Mouse (Mus musculus): ENCODE measurements at regions not wholly inside any gene's neighbourhood (a gene's known extent, or its start where the extent isn't known, plus 50 kb on each side); places are given as distances from the start of the nearest gene placed in this dataset.

- Histone ChIP-seq H3K79me2 (replicated peaks; ENCODE audit: control insufficient read depth, extremely low read depth, insufficient read depth, poor library complexity, severe bottlenecking) (no peaks in the 10 kb centered on the region), H3K9me3 (replicated peaks; ENCODE audit: low read length) (no peaks in the 10 kb centered on the region), H3K9ac (ENCODE audit: insufficient read depth, low read depth) (no peak overlapping the region), H3K27me3 (replicated peaks) (no peaks in the 10 kb centered on the region), H3K27ac (ENCODE audit: insufficient read depth, low read depth) (no peak overlapping the region), H3K4me2 (ENCODE audit: insufficient read depth, low read depth, poor library complexity, severe bottlenecking) (no peak overlapping the region), H3K36me3 (replicated peaks in 1 of 2; ENCODE audit: control insufficient read depth in 1 of 2, insufficient read depth in 1 of 2, low read length in 1 of 2) (no peaks in the 10 kb centered on the region), H3K4me1 (ENCODE audit: control insufficient read depth in 1 of 2, insufficient read depth in 2 of 2) (peaks cover 0 to 4% of the 10 kb centered on the region in 2 experiments; a peak in 2 of 4 replicates), H3K4me3 (replicated peaks in 1 of 3; ENCODE audit: low read depth in 2 of 3, low read length in 2 of 3, poor library complexity in 1 of 3) (no peak overlapping the region)
- in situ Hi-C loops (cut with MboI; ENCODE audit: low pct_ligation_motif_present, low pct_unique_long_range_greater_than_20kb, low sequenced_read_pairs) (no loop called here), dilution Hi-C loops (cut with MboI; ENCODE audit: extremely low pct_ligation_motif_present, extremely low pct_unique_long_range_greater_than_20kb, low sequenced_read_pairs) (no loop called here)
- DNase-seq (ENCODE audit: extremely low read depth) = no peak
- TF ChIP-seq JUN (IDR thresholded peaks at IDR 0.05; ENCODE audit: insufficient read depth, low read depth, low read length) (peak; percentile 81; the same call in 1 of the 2 replicates), NRF1 (IDR thresholded peaks at IDR 0.05; ENCODE audit: low read depth, low read length) (no peak), RCOR1 (conservative IDR thresholded peaks at IDR 0.05; ENCODE audit: low read depth, low read length) (no peak), IRF4 (IDR thresholded peaks at IDR 0.05; ENCODE audit: low read depth, low read length) (peak; percentile 56; the same call in 1 of the 2 replicates), JUND (conservative IDR thresholded peaks at IDR 0.05; ENCODE audit: low read depth, low read length) (peak; percentile 81), EP300 (IDR thresholded peaks at IDR 0.05; ENCODE audit: low read length) (peak; percentile 82), ETS1 (conservative IDR thresholded peaks at IDR 0.05; ENCODE audit: low read depth, low read length) (no peak)
Measured at GRCm38 (mm10) chr3:140233144-140233543, 979.0 kb downstream of the Pdha2 start.

- in situ Hi-C loops (cut with MboI; ENCODE audit: low pct_ligation_motif_present, low pct_unique_long_range_greater_than_20kb, low sequenced_read_pairs) = no loop called here
- DNase-seq (ENCODE audit: extremely low read depth) = peak; percentile 38
- no peak overlapping the region for H3K4me3 ChIP-seq (replicated peaks in 1 of 3; ENCODE audit: low read depth in 2 of 3, low read length in 2 of 3, poor library complexity in 1 of 3)
- dilution Hi-C loops (cut with MboI; ENCODE audit: extremely low pct_ligation_motif_present, extremely low pct_unique_long_range_greater_than_20kb, low sequenced_read_pairs) = no loop called here
- no peak overlapping the region for H3K27ac ChIP-seq (ENCODE audit: insufficient read depth, low read depth)
- H3K4me1 ChIP-seq (ENCODE audit: control insufficient read depth in 1 of 2, insufficient read depth in 2 of 2) = peaks cover 0 to 4% of the 10 kb centered on the region in 2 experiments; a peak in 2 of 4 replicates
- TF ChIP-seq RCOR1 (conservative IDR thresholded peaks at IDR 0.05; ENCODE audit: low read depth, low read length) (no peak), MEF2A (IDR thresholded peaks at IDR 0.05; ENCODE audit: borderline replicate concordance, low read depth, low read length) (0 out of 2 replicates have a peak, but pooled peaks have one; percentile 20), BHLHE40 (IDR thresholded peaks at IDR 0.05; ENCODE audit: low read depth, low read length) (peak; percentile 44; the same call in 1 of the 2 replicates), POLR2AphosphoS2 (IDR thresholded peaks at IDR 0.05; ENCODE audit: low read depth, low read length) (no peak), ETS1 (conservative IDR thresholded peaks at IDR 0.05; ENCODE audit: low read depth, low read length) (0 out of 2 replicates have a peak, but pooled peaks have one; percentile 7), EP300 (IDR thresholded peaks at IDR 0.05; ENCODE audit: low read length) (peak; percentile 82), JUND (conservative IDR thresholded peaks at IDR 0.05; ENCODE audit: low read depth, low read length) (0 out of 2 replicates have a peak, but pooled peaks have one; percentile 35), JUN (IDR thresholded peaks at IDR 0.05; ENCODE audit: insufficient read depth, low read depth, low read length) (peak; percentile 41; the same call in 1 of the 2 replicates), NELFE (IDR thresholded peaks at IDR 0.05; ENCODE audit: low read depth, low read length) (no peak), ZKSCAN1 (IDR thresholded peaks at IDR 0.05; ENCODE audit: borderline replicate concordance, low read depth, low read length) (peak; percentile 51), IRF4 (IDR thresholded peaks at IDR 0.05; ENCODE audit: low read depth, low read length) (peak; percentile 79; the same call in 1 of the 2 replicates)
- no peaks in the 10 kb centered on the region for H3K27me3 ChIP-seq (replicated peaks)
- H3K79me2 ChIP-seq (replicated peaks; ENCODE audit: control insufficient read depth, extremely low read depth, insufficient read depth, poor library complexity, severe bottlenecking) = no peaks in the 10 kb centered on the region
- H3K9ac ChIP-seq (ENCODE audit: insufficient read depth, low read depth) = no peak overlapping the region
- H3K36me3 ChIP-seq (replicated peaks in 1 of 2; ENCODE audit: control insufficient read depth in 1 of 2, insufficient read depth in 1 of 2, low read length in 1 of 2) = no peaks in the 10 kb centered on the region
- H3K4me2 ChIP-seq (ENCODE audit: insufficient read depth, low read depth, poor library complexity, severe bottlenecking) = 0 out of 2 replicates have a peak overlapping the region, but pooled peaks have one; percentile 61
- no peaks in the 10 kb centered on the region for H3K9me3 ChIP-seq (replicated peaks; ENCODE audit: low read length)
Measured at GRCm38 (mm10) chr3:140233809-140234208, 978.3 kb downstream of the Pdha2 start.

Measured in CH12.LX (cell line).